Mouse (Mus musculus) NIH3T3 (cell line): ENCODE measurements around the gene Hspa4.
"Not testable (repeated sequence)": the region's sequence is repeated elsewhere in the genome, so short reads cannot be mapped to it uniquely, and the experiment has no call there.

Source experiments
- DNase-seq: peaks from one replicate; pipeline ENCODE4 v3.0.0-alpha.2; 2012; ENCODE audit warnings: low read depth

Gene Hspa4

DNA sequence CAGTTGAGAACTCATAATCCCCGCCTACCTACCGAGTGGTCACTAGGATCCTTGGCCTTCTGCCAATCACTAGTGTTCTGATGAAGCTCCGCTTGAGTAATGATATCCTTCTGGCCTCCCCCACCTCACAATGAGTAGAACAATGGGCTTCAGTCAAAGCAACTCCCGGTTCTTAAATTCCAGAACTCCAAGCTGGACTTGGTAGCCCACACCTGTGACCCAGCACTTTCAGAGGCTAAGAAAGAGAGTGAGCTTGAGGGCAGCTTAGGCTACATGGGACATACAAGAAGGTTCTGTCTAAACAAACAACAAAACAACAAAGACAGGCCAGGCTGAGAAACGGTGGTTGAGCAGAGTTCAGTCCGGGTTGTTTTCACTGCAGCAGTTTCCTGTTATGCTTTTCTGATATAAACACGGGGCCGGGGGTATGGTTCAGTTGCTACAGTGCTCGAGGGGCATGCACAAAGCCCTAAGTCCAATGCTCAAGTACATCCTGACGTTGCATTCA lies 7.4 kb upstream of the Hspa4 start:
- peak; percentile 61 for DNase-seq

GRCm38 (mm10) chr11:53306965-53307364 lies 6.7 kb upstream of the Hspa4 start:
- peak; percentile 93 for DNase-seq

GRCm38 (mm10) chr11:53304044-53304840 lies 4.0 kb upstream of the Hspa4 start:
- no peak for DNase-seq

- peak; percentile 55 for DNase-seq
Measured at GRCm38 (mm10) chr11:53301167-53301515, 884 bp upstream of the Hspa4 start.

DNA sequence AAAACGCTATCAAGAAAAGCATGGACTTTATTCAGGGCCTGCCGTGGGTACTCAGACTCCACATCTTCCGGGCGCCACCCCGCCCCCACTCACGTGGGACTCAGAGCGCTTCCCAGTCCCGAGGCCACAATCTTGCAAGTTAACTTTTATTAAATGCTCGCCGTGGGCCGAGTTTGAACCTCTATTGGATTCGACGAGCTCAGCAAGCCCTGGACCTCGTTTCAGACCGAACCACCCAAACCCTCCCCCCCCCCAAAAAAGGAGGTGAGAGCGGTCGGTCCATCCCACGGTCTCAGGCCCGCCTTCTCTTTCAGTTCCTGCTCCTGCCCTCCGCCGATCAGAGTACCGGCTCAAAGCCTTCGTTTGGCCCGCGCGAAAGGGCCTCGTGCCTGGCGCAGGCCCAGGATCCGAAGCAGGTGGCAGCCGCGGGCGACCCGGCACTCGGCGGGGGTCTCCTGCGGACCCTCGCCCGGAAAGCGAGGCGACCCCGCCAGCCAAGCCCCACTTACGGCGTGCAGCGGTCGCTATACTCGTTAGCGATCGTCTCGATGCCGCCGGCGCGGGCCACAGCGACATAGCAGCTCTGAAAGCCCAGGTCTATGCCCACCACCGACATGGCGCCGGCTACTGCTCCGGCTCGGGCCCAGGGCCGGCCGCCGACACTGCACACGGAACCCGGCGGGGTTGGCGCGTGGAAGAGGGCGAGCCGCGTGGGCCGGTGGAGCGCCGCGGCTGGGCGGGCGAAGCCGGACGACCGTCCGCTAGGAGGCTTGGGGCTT lies 517 bp downstream of the Hspa4 start:
- DNase-seq, result peak; percentile 77

DNA sequence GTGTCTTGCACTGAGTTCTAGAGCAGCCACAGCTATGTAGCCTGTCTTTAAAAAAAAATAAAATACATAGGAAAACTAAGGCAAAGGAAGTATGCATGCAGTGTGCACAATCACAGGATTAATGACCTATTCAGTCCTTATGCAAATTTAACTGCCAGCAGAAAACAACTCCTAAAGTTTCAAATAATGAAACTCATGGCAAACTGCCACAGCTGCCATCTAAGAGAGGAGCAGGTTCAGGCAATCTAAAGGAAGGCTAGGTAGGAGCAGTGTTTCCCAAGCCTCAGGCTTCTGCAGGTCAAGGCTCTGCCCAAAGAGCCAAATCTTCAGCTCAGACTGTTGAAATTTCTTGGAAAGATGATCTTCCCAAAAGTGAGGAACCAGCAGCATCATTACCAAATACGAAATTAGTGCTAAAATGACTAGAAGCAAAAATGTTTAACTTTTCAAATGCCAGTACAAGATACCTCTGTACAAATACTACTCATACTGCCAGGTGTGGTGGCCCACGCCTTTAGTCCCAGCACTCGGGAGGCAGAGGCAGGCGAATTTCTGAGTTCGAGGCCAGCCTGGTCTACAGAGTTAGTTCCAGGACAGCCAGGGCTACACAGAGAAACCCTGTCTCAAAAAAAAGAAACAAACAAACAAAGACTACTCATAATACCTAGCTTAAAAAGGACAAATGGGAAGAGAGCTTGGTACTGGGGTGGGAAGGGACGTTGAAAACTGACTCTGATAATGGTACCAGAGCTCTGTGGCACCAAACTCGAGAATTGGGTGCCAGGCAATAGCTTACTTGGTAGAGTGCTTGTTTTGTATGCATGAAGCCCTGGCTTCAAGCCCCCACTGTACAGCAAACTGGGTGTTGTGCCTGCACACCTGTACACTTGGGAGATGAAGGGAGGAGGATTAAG lies 2.1 kb downstream of the Hspa4 start:
- DNase-seq, result peak; percentile 27

DNA sequence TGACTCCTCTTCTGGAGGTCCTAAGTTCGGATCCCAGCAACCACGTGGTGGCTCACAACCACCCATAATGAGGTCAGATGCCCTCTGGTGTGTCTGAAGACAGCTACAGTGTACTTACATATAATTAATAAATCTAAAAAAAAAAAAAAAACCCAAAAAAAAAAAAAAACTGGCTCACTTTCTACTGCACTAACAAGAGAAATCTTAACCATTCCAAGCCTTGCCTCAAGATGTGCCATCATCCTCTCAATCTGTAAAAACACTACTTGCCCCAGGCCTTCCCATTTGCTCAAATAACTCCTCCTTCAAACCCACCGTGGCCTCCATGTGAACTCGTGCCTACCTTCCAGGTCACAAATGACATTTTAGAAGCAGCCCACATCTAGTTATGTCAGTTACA lies 3.4 kb downstream of the Hspa4 start:
- DNase-seq, result no peak

DNA sequence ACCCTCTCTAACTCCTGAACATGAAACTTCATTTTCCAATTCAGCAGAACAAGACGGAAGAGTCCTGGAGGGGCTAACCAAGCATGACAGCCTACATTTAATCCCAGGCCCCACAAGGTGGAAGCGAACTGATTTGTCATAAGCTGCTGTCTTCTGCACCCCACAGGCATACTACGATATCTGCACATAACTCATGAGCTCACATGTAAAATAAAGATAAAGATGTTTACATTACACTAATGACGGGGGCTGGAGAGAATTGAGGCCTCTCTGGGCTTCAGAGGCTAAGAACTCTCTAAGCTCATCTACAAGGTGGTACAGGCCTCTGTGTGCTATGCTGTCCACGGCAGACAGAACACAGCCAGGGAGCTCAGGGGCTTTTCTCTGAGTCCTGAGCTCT lies 5.8 kb downstream of the Hspa4 start:
- DNase-seq, result no peak

DNA sequence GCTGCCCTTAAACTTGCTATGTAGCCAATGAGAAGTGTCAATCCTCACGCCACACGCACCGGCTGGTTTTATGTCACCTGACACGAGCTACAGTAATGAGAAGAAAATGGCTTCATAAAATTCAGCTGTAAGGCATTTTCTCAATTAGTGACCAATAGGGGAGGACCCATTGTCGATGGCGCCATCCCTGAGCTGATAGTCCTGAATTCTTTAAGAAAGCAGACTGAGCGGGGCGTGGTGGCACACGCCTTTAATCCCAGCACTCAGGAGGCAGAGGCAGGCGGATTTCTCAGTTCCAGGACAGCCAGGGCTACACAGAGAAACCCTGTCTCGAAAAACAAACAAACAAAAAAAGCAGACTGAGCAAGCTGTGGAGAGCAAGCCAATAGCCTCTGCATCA lies 9.4 kb downstream of the Hspa4 start:
- DNase-seq, result no peak

GRCm38 (mm10) chr11:53290187-53290586 lies 10.1 kb downstream of the Hspa4 start:
- DNase-seq, result not testable (repeated sequence)

- no peak for DNase-seq
Measured at GRCm38 (mm10) chr11:53285885-53286284, 14.4 kb downstream of the Hspa4 start.

GRCm38 (mm10) chr11:53278411-53278810 lies 21.8 kb downstream of the Hspa4 start:
- no peak for DNase-seq

GRCm38 (mm10) chr11:53275358-53275757 lies 24.9 kb downstream of the Hspa4 start:
- no peak for DNase-seq

DNA sequence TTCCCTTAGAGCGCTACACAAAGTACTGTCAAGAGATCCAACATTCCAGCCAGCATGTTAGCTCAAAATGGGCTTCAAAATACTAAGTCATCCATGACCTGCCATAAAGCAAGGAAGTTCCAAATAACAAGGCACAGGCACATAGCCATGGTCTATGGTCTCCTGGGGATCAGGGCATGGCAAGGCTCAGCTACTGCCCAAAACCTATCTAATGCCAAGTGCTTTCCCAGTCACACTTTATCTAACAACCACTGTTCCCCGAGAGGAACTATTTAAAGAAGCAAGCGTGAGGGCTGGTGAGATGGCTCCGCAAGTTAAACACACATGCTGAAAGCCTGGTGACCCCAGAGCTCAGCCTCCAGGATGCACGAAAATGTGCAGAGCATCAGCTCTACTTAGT lies 26.9 kb downstream of the Hspa4 start:
- DNase-seq, result no peak

DNA sequence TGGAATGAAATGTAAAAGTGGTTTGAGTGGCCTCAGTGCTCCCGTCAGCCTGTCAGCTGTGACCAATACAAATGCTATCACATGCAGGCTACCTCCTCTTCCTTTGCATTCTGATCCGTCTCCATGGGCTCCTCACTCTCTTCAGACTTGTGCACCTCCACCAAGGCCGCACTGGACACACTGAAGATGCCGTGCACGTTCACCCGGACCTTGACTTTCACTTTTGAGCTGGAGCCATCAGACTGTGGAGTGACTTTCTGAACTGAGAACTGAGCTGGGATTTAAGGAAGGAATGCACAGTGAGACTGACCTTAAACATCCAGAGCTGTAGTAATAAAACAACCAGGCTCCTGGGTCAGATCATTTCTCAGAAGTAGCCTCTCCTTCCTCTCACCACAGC lies 30.7 kb downstream of the Hspa4 start:
- no peak for DNase-seq

DNA sequence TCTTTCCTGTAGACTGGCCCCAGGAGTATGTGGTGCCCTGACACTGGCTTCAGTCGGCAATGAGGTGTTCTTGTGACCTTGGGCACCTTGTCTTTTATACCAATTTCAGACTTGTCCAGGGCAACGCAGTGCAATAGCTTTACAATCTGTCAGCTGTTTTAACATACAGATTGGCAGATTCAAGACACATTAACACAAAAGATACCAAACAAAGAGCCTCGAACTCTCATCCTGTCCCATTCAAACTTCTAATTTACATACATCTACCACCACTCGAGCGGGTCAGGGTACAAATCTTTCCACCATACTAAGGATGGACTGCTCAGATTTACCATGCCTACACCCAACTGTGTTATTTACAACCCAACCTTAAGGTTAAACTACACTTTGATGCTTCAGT lies 39.7 kb downstream of the Hspa4 start:
- DNase-seq, result no peak

DNA sequence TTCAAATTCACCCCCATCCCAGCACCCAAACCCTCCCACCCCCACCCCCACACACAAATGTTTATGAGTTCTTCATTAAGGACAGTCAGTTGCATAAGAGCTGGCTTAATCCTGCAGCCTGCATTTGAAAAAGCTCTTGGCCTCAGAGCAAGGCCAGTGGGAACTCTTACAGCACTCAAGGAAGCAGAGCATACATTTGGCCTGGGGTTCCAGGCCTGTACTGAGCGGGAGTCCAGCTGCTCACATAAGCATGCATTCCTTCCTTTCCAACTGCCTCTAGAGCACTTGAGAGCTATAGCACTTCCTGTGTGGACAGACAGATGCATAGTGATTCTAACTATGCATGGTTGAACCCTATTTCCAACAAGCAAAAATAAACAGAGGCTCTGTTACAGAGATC lies 40.2 kb downstream of the Hspa4 start:
- DNase-seq, result peak; percentile 32

GRCm38 (mm10) chr11:53259047-53259632 lies 41.1 kb downstream of the Hspa4 start:
- no peak for DNase-seq

GRCm38 (mm10) chr11:53256914-53257313 lies 43.3 kb downstream of the Hspa4 start:
- DNase-seq, result no peak

GRCm38 (mm10) chr11:53254926-53255325 lies 45.3 kb downstream of the Hspa4 start:
- DNase-seq, result peak; percentile 78

DNA sequence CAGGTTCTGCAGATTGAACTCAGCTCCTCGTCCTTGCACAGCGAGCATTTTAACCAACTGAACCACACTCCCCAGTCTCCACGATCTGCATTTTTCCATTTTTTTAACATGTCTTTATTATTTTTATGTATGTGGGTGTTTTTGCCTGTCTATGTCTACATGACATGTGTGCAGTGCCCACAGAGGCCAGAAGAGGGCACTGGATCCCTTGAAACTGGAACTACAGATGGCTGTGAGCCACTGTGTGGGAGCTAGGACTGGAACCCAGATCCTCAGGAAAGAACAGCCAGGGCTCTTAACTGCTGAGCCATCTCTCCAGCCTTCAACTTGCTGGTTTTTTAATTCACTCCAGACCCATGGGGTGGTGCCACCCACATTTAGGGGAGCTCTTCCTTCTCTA lies 45.8 kb downstream of the Hspa4 start:
- peak; percentile 46 for DNase-seq
